Mouse (Mus musculus): Measurements from ENCODE around the gene Slc9a9. TPM values are rescaled to one million over a fixed set of nuclear protein-coding genes. Genes with fewer than 3 reads are reported as not detected.

Gene Slc9a9
- polyA plus RNA-seq, 2 experiments: 1.1 to 1.3 TPM

GRCm38 (mm10) chr9:94972021-94972420 is 302.3 kb downstream of the Slc9a9 start:
- WGBS (ENCODE audit: insufficient replicate concordance): 33% methylated on average over 2 of the region's 2 CpGs
- H3K9ac ChIP-seq (replicated peaks): no peak overlapping the region
- TF ChIP-seq EP300 (IDR thresholded peaks at IDR 0.05; ENCODE audit: low read depth): no peak
- TF ChIP-seq CTCF (IDR thresholded peaks at IDR 0.05; ENCODE audit: low read depth): no peak
- no peaks in the 10 kb centered on the region for H3K9me3 ChIP-seq (ENCODE audit: control insufficient read depth, low read length)
- H3K4me1 ChIP-seq (replicated peaks; ENCODE audit: control insufficient read depth in 2 of 2, insufficient read depth in 2 of 2, low read length in 1 of 2): no peaks in the 10 kb centered on the region
- no peak overlapping the region for H3K27ac ChIP-seq
- DNase-seq (ENCODE audit: low read depth in 3 of 3, low spot score in 3 of 3) (no peak), ATAC-seq (ENCODE audit: insufficient read depth) (no peak)
- no peaks in the 10 kb centered on the region for H3K27me3 ChIP-seq (ENCODE audit: control insufficient read depth, insufficient read depth, low read length)
- no peak overlapping the region for H3K4me3 ChIP-seq (ENCODE audit: insufficient read depth in 1 of 2, low read depth in 2 of 2, low read length in 2 of 2)
- no peak overlapping the region for H3K4me2 ChIP-seq (ENCODE audit: low read depth)
- no peaks in the 10 kb centered on the region for H3K36me3 ChIP-seq (replicated peaks; ENCODE audit: control insufficient read depth, insufficient read depth, low read depth)

- H3K4me3 ChIP-seq (ENCODE audit: insufficient read depth in 1 of 2, low read depth in 2 of 2, low read length in 2 of 2): no peak overlapping the region
- WGBS (ENCODE audit: insufficient replicate concordance): 56% methylated on average over 2 of the region's 2 CpGs
Observed at GRCm38 (mm10) chr9:94972693-94973092, 303.0 kb downstream of the Slc9a9 start.

GRCm38 (mm10) chr9:94976191-94976590 is 306.5 kb downstream of the Slc9a9 start:
- Histone ChIP-seq H3K4me1 (replicated peaks; ENCODE audit: control insufficient read depth in 2 of 2, insufficient read depth in 2 of 2, low read length in 1 of 2) (no peaks in the 10 kb centered on the region), H3K27ac (no peak overlapping the region), H3K4me3 (ENCODE audit: insufficient read depth in 1 of 2, low read depth in 2 of 2, low read length in 2 of 2) (no peak overlapping the region), H3K9ac (replicated peaks) (no peak overlapping the region), H3K36me3 (replicated peaks; ENCODE audit: control insufficient read depth, insufficient read depth, low read depth) (no peaks in the 10 kb centered on the region), H3K4me2 (ENCODE audit: low read depth) (no peak overlapping the region), H3K27me3 (ENCODE audit: control insufficient read depth, insufficient read depth, low read length) (no peaks in the 10 kb centered on the region), H3K9me3 (ENCODE audit: control insufficient read depth, low read length) (no peaks in the 10 kb centered on the region)
- no peak for TF ChIP-seq CTCF (IDR thresholded peaks at IDR 0.05; ENCODE audit: low read depth)
- TF ChIP-seq EP300 (IDR thresholded peaks at IDR 0.05; ENCODE audit: low read depth): no peak
- 57% methylated on average over 1 of the region's 1 CpGs for WGBS (ENCODE audit: insufficient replicate concordance)
- no peak for ATAC-seq (ENCODE audit: insufficient read depth)
- no peak for DNase-seq (ENCODE audit: low read depth in 3 of 3, low spot score in 3 of 3)

More at GRCm38 (mm10) chr9:94972693-94973092, 303.0 kb downstream of the Slc9a9 start:
- DNase-seq (ENCODE audit: low read depth in 3 of 3, low spot score in 3 of 3): no peak
- Histone ChIP-seq H3K9ac (replicated peaks) (no peak overlapping the region), H3K27me3 (ENCODE audit: control insufficient read depth, insufficient read depth, low read length) (no peaks in the 10 kb centered on the region), H3K36me3 (replicated peaks; ENCODE audit: control insufficient read depth, insufficient read depth, low read depth) (no peaks in the 10 kb centered on the region), H3K4me1 (replicated peaks; ENCODE audit: control insufficient read depth in 2 of 2, insufficient read depth in 2 of 2, low read length in 1 of 2) (no peaks in the 10 kb centered on the region), H3K4me2 (ENCODE audit: low read depth) (no peak overlapping the region), H3K9me3 (ENCODE audit: control insufficient read depth, low read length) (no peaks in the 10 kb centered on the region), H3K27ac (no peak overlapping the region)
- no peak for ATAC-seq (ENCODE audit: insufficient read depth)
- no peak for TF ChIP-seq EP300 (IDR thresholded peaks at IDR 0.05; ENCODE audit: low read depth)
- TF ChIP-seq CTCF (IDR thresholded peaks at IDR 0.05; ENCODE audit: low read depth): no peak

- 9% methylated on average over 4 of the region's 4 CpGs for WGBS (ENCODE audit: insufficient replicate concordance)
- H3K9me3 ChIP-seq (ENCODE audit: control insufficient read depth, low read length): no peaks in the 10 kb centered on the region
- no peaks in the 10 kb centered on the region for H3K36me3 ChIP-seq (replicated peaks; ENCODE audit: control insufficient read depth, insufficient read depth, low read depth)
- no peaks in the 10 kb centered on the region for H3K27me3 ChIP-seq (ENCODE audit: control insufficient read depth, insufficient read depth, low read length)
- ATAC-seq (ENCODE audit: insufficient read depth) (no peak), DNase-seq (ENCODE audit: low read depth in 3 of 3, low spot score in 3 of 3) (no peak)
- no peak overlapping the region for H3K4me3 ChIP-seq (ENCODE audit: insufficient read depth in 1 of 2, low read depth in 2 of 2, low read length in 2 of 2)
- no peak overlapping the region for H3K9ac ChIP-seq (replicated peaks)
- H3K4me2 ChIP-seq (ENCODE audit: low read depth): no peak overlapping the region
- H3K27ac ChIP-seq: no peak overlapping the region
- no peak for TF ChIP-seq EP300 (IDR thresholded peaks at IDR 0.05; ENCODE audit: low read depth)
- no peak for TF ChIP-seq CTCF (IDR thresholded peaks at IDR 0.05; ENCODE audit: low read depth)
- H3K4me1 ChIP-seq (replicated peaks; ENCODE audit: control insufficient read depth in 2 of 2, insufficient read depth in 2 of 2, low read length in 1 of 2): no peaks in the 10 kb centered on the region
Observed at GRCm38 (mm10) chr9:94993575-94993974, 323.9 kb downstream of the Slc9a9 start.

DNA sequence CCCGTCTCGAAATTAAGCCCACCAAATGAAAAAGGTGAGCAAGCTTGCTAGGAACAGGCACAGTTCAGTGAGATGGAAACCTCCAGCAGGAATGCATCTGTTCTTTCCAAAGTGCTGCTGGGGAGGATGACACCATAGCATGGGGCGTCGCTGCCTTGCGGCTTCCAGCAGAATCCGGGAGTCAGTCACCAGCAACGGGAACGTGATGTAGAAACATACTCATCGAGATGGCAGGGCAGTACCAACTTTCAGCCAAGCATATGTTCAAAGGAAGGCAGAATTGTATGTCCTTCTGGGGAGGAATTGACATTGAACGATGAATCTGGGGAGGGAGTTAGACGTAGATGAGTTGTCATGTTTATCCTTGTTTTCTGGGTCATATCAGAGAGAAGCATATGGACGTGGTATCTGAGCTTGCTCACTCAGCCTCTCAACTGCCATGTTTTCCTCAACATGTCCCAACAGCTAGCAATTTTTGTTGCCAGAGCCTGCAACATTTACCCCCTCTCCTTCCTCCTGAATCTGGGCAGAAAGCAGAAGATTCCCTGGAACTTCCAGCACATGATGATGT is 350.5 kb downstream of the Slc9a9 start:
- no peak overlapping the region for H3K4me2 ChIP-seq (ENCODE audit: low read depth)
- no peak for TF ChIP-seq CTCF (IDR thresholded peaks at IDR 0.05; ENCODE audit: low read depth)
- TF ChIP-seq EP300 (IDR thresholded peaks at IDR 0.05; ENCODE audit: low read depth): no peak
- no peaks in the 10 kb centered on the region for H3K27me3 ChIP-seq (ENCODE audit: control insufficient read depth, insufficient read depth, low read length)
- H3K9me3 ChIP-seq (ENCODE audit: control insufficient read depth, low read length): no peaks in the 10 kb centered on the region
- H3K36me3 ChIP-seq (replicated peaks; ENCODE audit: control insufficient read depth, insufficient read depth, low read depth): no peaks in the 10 kb centered on the region
- ATAC-seq (ENCODE audit: insufficient read depth) (no peak), DNase-seq (ENCODE audit: low read depth in 3 of 3, low spot score in 3 of 3) (no peak)
- WGBS (ENCODE audit: insufficient replicate concordance): 72% methylated on average over 12 of the region's 12 CpGs
- H3K27ac ChIP-seq: no peak overlapping the region
- H3K4me1 ChIP-seq (replicated peaks; ENCODE audit: control insufficient read depth in 2 of 2, insufficient read depth in 2 of 2, low read length in 1 of 2): no peaks in the 10 kb centered on the region
- no peak overlapping the region for H3K9ac ChIP-seq (replicated peaks)
- no peak overlapping the region for H3K4me3 ChIP-seq (ENCODE audit: insufficient read depth in 1 of 2, low read depth in 2 of 2, low read length in 2 of 2)
